Mouse (Mus musculus) stomach, embryonic 15.5 days (tissue): ENCODE measurements around the gene Tmem9. TPM values are rescaled to one million over a fixed set of nuclear protein-coding genes. Genes with fewer than 3 reads are reported as not detected.

Experiments
- ATAC-seq: fragments of 200-750 bp; cut with Nextera tagmentation; 2 replicates; pipeline ENCODE4 v1.8.0; 2017; ENCODE audit warnings: low read depth, moderate number of reproducible peaks, moderate TSS enrichment; ENCODE audit not compliant: insufficient read depth, low FRiP score
- H3K27ac ChIP-seq: fragments of 300-500 bp; sonication (generic); 2 replicates; pipeline ENCODE4 v1.5.1; 2015; ENCODE audit warnings: mild to moderate bottlenecking, inconsistent platforms
- H3K27me3 ChIP-seq: fragments of 300-500 bp; sonication (generic); replicated peaks from 2 replicates; pipeline ENCODE4 v1.6.1; 2015; ENCODE audit warnings: inconsistent platforms
- H3K36me3 ChIP-seq: fragments of 300-500 bp; sonication (generic); 2 replicates; pipeline ENCODE4 v1.6.1; 2015; ENCODE audit warnings: inconsistent platforms
- H3K4me1 ChIP-seq: fragments of 300-500 bp; sonication (generic); 2 replicates; pipeline ENCODE4 v1.6.1; 2015; ENCODE audit warnings: inconsistent platforms
- H3K4me2 ChIP-seq: fragments of 300-500 bp; sonication (generic); 2 replicates; pipeline ENCODE4 v1.6.1; 2015; ENCODE audit warnings: mild to moderate bottlenecking, inconsistent platforms
- H3K4me3 ChIP-seq: fragments of 300-500 bp; sonication (generic); replicated peaks from 2 replicates; pipeline ENCODE4 v1.5.1; 2015; ENCODE audit warnings: inconsistent platforms
- H3K9ac ChIP-seq: fragments of 300-500 bp; sonication (generic); 2 replicates; pipeline ENCODE4 v1.6.1; 2015; ENCODE audit warnings: inconsistent platforms
- H3K9me3 ChIP-seq: fragments of 300-500 bp; sonication (generic); 2 replicates; pipeline ENCODE4 v1.6.1; 2016; ENCODE audit warnings: inconsistent platforms
- WGBS: fragments of 180-500 bp; shearing (Covaris S2); methylation state at CpG from one replicate; pipeline ENCODE4 v1.1.7; 2015; 5-methylcytosine and 5-hydroxymethylcytosine counted together
- polyA plus RNA-seq: library from polyadenylated mRNA; unstranded; fragments of >200 nt; fragmentation: Nextera tagmentation; extraction: Ambion mirVana; gene quantifications from 2 replicates; pipeline ENCODE4 v1.2.1, GENCODE M21; 2015

The Tmem9 gene
- polyA plus RNA-seq, 1 experiment from 2014 or later = 141 TPM

DNA sequence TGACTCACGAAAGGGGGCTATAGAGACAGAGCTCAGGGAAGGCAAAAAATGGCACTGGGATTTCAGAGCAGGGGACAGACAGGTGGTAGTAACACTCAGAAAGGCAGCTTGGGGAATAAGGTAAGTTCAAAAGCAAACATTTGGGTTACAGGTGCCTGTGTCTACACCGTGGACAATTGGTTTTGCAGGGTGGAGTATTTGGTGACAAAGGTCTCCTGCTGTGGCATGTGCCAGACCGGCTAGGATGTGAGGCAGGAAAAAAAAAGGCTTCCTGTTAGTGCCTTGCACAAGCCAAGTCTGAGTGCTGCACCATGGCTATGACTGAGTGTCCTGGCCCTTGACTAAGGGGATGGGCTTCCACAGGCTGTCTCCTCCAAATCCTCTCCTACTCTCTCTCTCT is 50.6 kb downstream of the Tmem9 start:
- no peak overlapping the region for H3K4me2 ChIP-seq
- peak; percentile 61 for ATAC-seq
- no peak overlapping the region for H3K9ac ChIP-seq
- no peaks in the 10 kb centered on the region for H3K27me3 ChIP-seq
- H3K9me3 ChIP-seq = no peaks in the 10 kb centered on the region
- no peaks in the 10 kb centered on the region for H3K4me1 ChIP-seq
- no peak overlapping the region for H3K4me3 ChIP-seq
- 46% methylated on average over 3 of the region's 3 CpGs for WGBS
- H3K27ac ChIP-seq = no peak overlapping the region
- H3K36me3 ChIP-seq = no peaks in the 10 kb centered on the region

GRCm38 (mm10) chr1:136061041-136061789 is 53.3 kb downstream of the Tmem9 start:
- H3K4me1 ChIP-seq = no peaks in the 10 kb centered on the region
- WGBS = 61% methylated on average over 9 of the region's 9 CpGs

DNA sequence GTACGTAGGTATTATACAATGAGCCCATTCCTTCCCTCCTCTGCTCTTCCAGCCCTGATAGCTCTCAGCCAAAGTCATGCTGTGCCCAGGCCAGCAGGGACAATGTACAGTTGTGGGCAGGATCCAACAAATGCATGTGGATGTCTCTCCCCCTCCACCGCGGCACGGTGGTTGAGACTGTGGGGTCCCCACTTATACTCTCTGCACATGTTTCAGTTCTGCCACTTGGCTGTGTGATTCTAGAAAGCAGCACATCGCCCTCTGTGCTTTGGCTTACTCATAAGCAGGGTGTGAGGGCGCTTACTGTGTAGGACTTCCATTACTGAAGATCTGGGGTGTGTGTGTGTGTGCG is 53.8 kb downstream of the Tmem9 start:
- Histone ChIP-seq H3K4me3 (no peak overlapping the region), H3K36me3 (no peaks in the 10 kb centered on the region), H3K4me2 (no peak overlapping the region), H3K27ac (no peak overlapping the region), H3K9ac (no peak overlapping the region), H3K9me3 (no peaks in the 10 kb centered on the region), H3K4me1 (no peaks in the 10 kb centered on the region), H3K27me3 (no peaks in the 10 kb centered on the region)
- WGBS = 85% methylated on average over 7 of the region's 7 CpGs
- ATAC-seq = no peak

More at GRCm38 (mm10) chr1:136061041-136061789, 53.3 kb downstream of the Tmem9 start:
- ATAC-seq = no peak
- Histone ChIP-seq H3K4me2 (no peak overlapping the region), H3K9me3 (no peaks in the 10 kb centered on the region), H3K27ac (no peak overlapping the region), H3K9ac (no peak overlapping the region), H3K36me3 (no peaks in the 10 kb centered on the region), H3K27me3 (no peaks in the 10 kb centered on the region), H3K4me3 (no peak overlapping the region)

DNA sequence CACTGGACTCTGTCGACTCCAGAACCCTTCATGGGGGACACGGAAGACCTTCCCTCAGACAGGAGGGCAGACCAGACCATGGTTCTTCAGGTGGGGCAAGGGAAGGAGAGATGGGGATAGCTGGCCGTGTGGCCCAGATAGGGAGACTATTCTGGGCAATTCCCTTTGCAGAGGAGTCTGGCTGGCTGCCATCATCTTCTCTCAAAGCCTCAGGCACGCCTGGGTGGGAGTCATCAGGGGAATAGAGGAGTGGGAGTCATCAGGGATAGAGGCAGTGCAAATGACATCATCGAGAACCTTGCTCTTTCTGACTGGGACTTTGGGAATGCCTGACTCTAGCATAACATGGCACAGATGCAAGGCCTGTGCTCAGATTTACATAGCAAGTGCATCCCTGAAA is 56.0 kb downstream of the Tmem9 start:
- Histone ChIP-seq H3K27ac (no peak overlapping the region), H3K4me3 (no peak overlapping the region), H3K9me3 (no peaks in the 10 kb centered on the region), H3K9ac (no peak overlapping the region), H3K36me3 (no peaks in the 10 kb centered on the region), H3K27me3 (no peaks in the 10 kb centered on the region), H3K4me2 (no peak overlapping the region), H3K4me1 (no peaks in the 10 kb centered on the region)
- ATAC-seq = no peak
- WGBS = 66% methylated on average over 5 of the region's 5 CpGs

DNA sequence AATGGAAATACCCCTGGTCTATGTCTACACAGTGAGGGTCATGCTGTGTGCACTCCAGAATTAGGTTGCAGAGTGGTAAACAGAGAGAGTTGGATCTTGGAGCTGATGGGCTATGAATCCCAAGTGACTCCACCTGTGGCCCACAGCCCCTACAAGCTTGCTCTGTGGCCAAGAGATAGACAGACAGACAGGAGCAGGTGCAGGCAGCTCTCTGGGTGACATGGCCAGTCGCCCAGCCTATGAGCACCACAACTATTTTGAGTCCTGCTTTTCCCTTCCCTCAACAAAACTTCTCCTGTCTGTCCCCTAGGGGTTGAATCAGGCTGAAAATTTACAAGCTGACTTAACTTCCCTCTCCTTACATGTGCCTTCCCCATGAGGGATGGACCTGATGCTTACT is 58.7 kb downstream of the Tmem9 start:
- no peaks in the 10 kb centered on the region for H3K27me3 ChIP-seq

GRCm38 (mm10) chr1:136067579-136067978 is 59.6 kb downstream of the Tmem9 start:
- H3K9me3 ChIP-seq = no peaks in the 10 kb centered on the region
- H3K27ac ChIP-seq = no peak overlapping the region
- H3K4me2 ChIP-seq = no peak overlapping the region
- no peaks in the 10 kb centered on the region for H3K36me3 ChIP-seq
- no peak overlapping the region for H3K4me3 ChIP-seq
- WGBS = 64% methylated on average over 3 of the region's 3 CpGs
- H3K4me1 ChIP-seq = no peaks in the 10 kb centered on the region
- H3K9ac ChIP-seq = no peak overlapping the region
- ATAC-seq = no peak
- H3K27me3 ChIP-seq = no peaks in the 10 kb centered on the region

More for the DNA sequence above, 58.7 kb downstream of the Tmem9 start:
- Histone ChIP-seq H3K4me1 (no peaks in the 10 kb centered on the region), H3K4me2 (no peak overlapping the region), H3K36me3 (no peaks in the 10 kb centered on the region), H3K9me3 (no peaks in the 10 kb centered on the region), H3K27ac (no peak overlapping the region), H3K9ac (no peak overlapping the region), H3K4me3 (no peak overlapping the region)
- 68% methylated on average over 1 of the region's 1 CpGs for WGBS
- ATAC-seq = no peak

GRCm38 (mm10) chr1:136076086-136076485 is 68.1 kb downstream of the Tmem9 start:
- Histone ChIP-seq H3K27me3 (no peaks in the 10 kb centered on the region), H3K36me3 (no peaks in the 10 kb centered on the region), H3K4me3 (no peak overlapping the region), H3K9ac (no peak overlapping the region), H3K9me3 (no peaks in the 10 kb centered on the region), H3K27ac (no peak overlapping the region), H3K4me1 (no peaks in the 10 kb centered on the region), H3K4me2 (no peak overlapping the region)
- ATAC-seq = no peak
- 7% methylated on average over 3 of the region's 3 CpGs for WGBS

DNA sequence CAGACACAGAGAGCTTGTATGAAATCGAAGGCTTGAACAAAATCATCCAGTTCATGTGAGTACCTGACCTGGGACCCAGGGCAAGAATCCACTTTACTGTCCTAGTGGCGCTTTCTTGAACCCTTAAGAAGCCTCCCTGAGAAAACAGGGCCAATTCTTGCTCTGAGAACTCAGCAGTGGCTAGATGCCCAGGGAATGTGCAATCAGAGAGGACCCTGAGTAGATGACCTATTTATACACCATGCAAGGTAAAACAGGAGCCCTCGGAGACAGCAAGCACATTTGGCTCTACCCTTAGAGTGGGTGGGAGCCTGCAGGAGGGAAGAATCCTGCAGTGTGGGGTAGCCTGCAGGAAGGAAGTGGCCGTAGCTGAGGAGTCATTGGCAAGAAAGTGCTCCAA is 69.7 kb downstream of the Tmem9 start:
- H3K4me2 ChIP-seq = no peak overlapping the region
- H3K4me3 ChIP-seq = no peak overlapping the region
- no peak overlapping the region for H3K27ac ChIP-seq
- no peak for ATAC-seq
- H3K4me1 ChIP-seq = no peaks in the 10 kb centered on the region
- H3K9me3 ChIP-seq = no peaks in the 10 kb centered on the region
- H3K9ac ChIP-seq = no peak overlapping the region
- H3K27me3 ChIP-seq = no peaks in the 10 kb centered on the region
- no peaks in the 10 kb centered on the region for H3K36me3 ChIP-seq
- 56% methylated on average over 4 of the region's 4 CpGs for WGBS

DNA sequence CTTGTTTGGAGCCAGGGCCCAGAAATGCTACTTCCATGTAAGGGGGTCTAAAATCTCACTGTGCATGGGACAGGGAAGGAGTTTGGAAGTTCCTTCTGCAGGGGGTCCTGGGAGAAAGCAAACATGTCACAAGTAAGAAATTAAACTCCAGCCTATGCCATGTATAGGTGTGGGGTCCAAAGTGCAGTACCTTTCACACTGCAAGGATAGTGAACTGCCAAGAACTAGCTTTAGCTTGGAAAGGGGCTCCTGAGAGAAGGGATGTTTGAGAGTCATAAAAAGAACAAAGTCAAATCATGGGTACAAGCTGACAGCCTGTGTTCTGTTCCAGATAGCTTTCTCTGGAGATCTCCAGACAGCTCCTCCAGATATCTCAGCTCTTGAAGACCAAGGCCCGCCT is 73.2 kb downstream of the Tmem9 start:
- H3K4me2 ChIP-seq = no peak overlapping the region
- H3K36me3 ChIP-seq = no peaks in the 10 kb centered on the region
- no peaks in the 10 kb centered on the region for H3K4me1 ChIP-seq
- H3K9ac ChIP-seq = no peak overlapping the region
- H3K27ac ChIP-seq = no peak overlapping the region
- H3K4me3 ChIP-seq = no peak overlapping the region
- ATAC-seq = no peak; the same call in 1 of the 2 replicates
- 86% methylated on average over 1 of the region's 1 CpGs for WGBS
- no peaks in the 10 kb centered on the region for H3K9me3 ChIP-seq
- no peaks in the 10 kb centered on the region for H3K27me3 ChIP-seq

Other genes with a start within 250 kb of the Tmem9 start
- 79.8 and 95.3 TPM in 2 replicates for gene Phlda3, start 242.0 kb upstream of the Tmem9 start, polyA plus RNA-seq
- 8.8 and 15.3 TPM in 2 replicates for gene Tnni1, start 228.7 kb upstream of the Tmem9 start, polyA plus RNA-seq
- 95.0 and 97.1 TPM in 2 replicates for gene Lad1, start 189.6 kb upstream of the Tmem9 start, polyA plus RNA-seq
- 18.7 and 25.8 TPM in 2 replicates for gene Tnnt2, start 171.8 kb upstream of the Tmem9 start, polyA plus RNA-seq
- 14.1 and 21.5 TPM in 2 replicates for gene Pkp1, start 88.9 kb upstream of the Tmem9 start, polyA plus RNA-seq
- gene Igfn1, start 1.8 kb upstream of the Tmem9 start, polyA plus RNA-seq = 0.06 and 0.09 TPM in 2 replicates
- 0.33 and 0.50 TPM in 2 replicates for gene Ascl5, start 42.7 kb downstream of the Tmem9 start, polyA plus RNA-seq
- 0.10 and 0.17 TPM in 2 replicates for gene Cacna1s, start 44.6 kb downstream of the Tmem9 start, polyA plus RNA-seq
- 3.3 and 3.8 TPM in 2 replicates for gene Kif21b, start 123.2 kb downstream of the Tmem9 start, polyA plus RNA-seq
- gene Mroh3, start 204.7 kb downstream of the Tmem9 start, polyA plus RNA-seq = 0.66 and 0.73 TPM in 2 replicates
- gene Inava, start 226.1 kb downstream of the Tmem9 start, polyA plus RNA-seq = 30.8 and 33.1 TPM in 2 replicates